ENCODE assay signal across 13 mouse cellular contexts in genomic region chr7:113141846-113142683, GRCm38 (mm10).
A peak's percentile ranks its signal among the peaks of the same experiment; 100 is the strongest.
DNase-seq lines count a peak whose midpoint lies in the region; ATAC-seq lines count a peak whose summit lies in the region.
"Had no signal": no experiment of that assay in that cellular context is flagged by ENCODE, and none has a peak within 500 bp of the region (broad histone marks: within the 10 kb centered on the region; RNA-seq: fewer than 3 reads in every experiment).

No protein-coding gene starts in this region.

- 29% methylated on average over 10 of the region's 10 CpGs for WGBS in midbrain, embryonic 11.5 days

- no peaks in the 10 kb centered on the region for H3K36me3 ChIP-seq in midbrain, embryonic 11.5 days (ENCODE audit: control insufficient read depth, insufficient read depth, low read length)
- H3K36me3 ChIP-seq: heart, embryonic 10.5 days; limb, embryonic 13.5 days had no signal

- H3K4me1 ChIP-seq in midbrain, embryonic 11.5 days (ENCODE audit: control insufficient read depth, insufficient read depth, low read length) = peaks cover 7% of the 10 kb centered on the region
- H3K4me1 ChIP-seq: heart, embryonic 10.5 days had no signal

- no peak overlapping the region for H3K9ac ChIP-seq in midbrain, embryonic 11.5 days (ENCODE audit: low read length)
- H3K9ac ChIP-seq: limb, embryonic 13.5 days had no signal

- no peaks in the 10 kb centered on the region for H3K9me3 ChIP-seq in midbrain, embryonic 11.5 days (ENCODE audit: control insufficient read depth, low read length)
- H3K9me3 ChIP-seq: heart, embryonic 10.5 days; limb, embryonic 13.5 days had no signal

- no peak overlapping the region for H3K4me3 ChIP-seq in midbrain, embryonic 11.5 days (ENCODE audit: low read depth, low read length)
- H3K4me3 ChIP-seq: gastrocnemius, adult 2 months; heart, embryonic 10.5 days; limb, embryonic 13.5 days had no signal

- no peak overlapping the region for H3K4me2 ChIP-seq in midbrain, embryonic 11.5 days
- H3K4me2 ChIP-seq: limb, embryonic 13.5 days had no signal

- H3K27me3 ChIP-seq in midbrain, embryonic 11.5 days (ENCODE audit: control insufficient read depth, insufficient read depth, low read length) = no peaks in the 10 kb centered on the region

- peak; percentile 53 for DNase-seq in right cerebral cortex, adult 18-20 months
- no peak for DNase-seq in right cerebral cortex, postnatal 25 days
- peak; percentile 61 for DNase-seq in embryo, embryonic 11 days
- no peak for DNase-seq in midbrain, embryonic 11.5 days (ENCODE audit: low spot score, missing footprints)
- no peak for DNase-seq in kidney, adult 18-20 months
- no peak for DNase-seq in liver
- no peak for DNase-seq in cerebellum, postnatal 14 days
- DNase-seq: cerebellum, postnatal 25 days; gastrocnemius, adult 2 months; lung, adult 2 months had no signal

- ATAC-seq in midbrain, embryonic 11.5 days (ENCODE audit: low FRiP score) = peak; percentile 44; the same call in 1 of the 2 replicates

- no peak overlapping the region for H3K27ac ChIP-seq in midbrain, embryonic 11.5 days (ENCODE audit: low read depth, low read length)
- H3K27ac ChIP-seq: gastrocnemius, adult 2 months; heart, embryonic 10.5 days; kidney, postnatal 0 days; limb, embryonic 13.5 days had no signal

Comparison
In these comparisons a context has a peak if more than half of its experiments do, and no peak if none do; other contexts are left out.
1. DNase-seq: peak in right cerebral cortex, adult 18-20 months (single experiment) and embryo, embryonic 11 days (single experiment); none in right cerebral cortex, postnatal 25 days (single experiment), midbrain, embryonic 11.5 days (single experiment), kidney, adult 18-20 months (single experiment), liver (single experiment) and cerebellum, postnatal 14 days (0 of 2).